Mouse (Mus musculus): ENCODE results near the gene Dph7. TPM values are rescaled to one million over a fixed set of nuclear protein-coding genes. Genes with fewer than 3 reads are reported as not detected.
"Not testable (repeated sequence)": the region's sequence is repeated elsewhere in the genome, so short reads cannot be mapped to it uniquely, and the experiment has no call there.

The Dph7 gene
- polyA plus RNA-seq, 1 experiment from 2014 or later, result 17.2 TPM

DNA sequence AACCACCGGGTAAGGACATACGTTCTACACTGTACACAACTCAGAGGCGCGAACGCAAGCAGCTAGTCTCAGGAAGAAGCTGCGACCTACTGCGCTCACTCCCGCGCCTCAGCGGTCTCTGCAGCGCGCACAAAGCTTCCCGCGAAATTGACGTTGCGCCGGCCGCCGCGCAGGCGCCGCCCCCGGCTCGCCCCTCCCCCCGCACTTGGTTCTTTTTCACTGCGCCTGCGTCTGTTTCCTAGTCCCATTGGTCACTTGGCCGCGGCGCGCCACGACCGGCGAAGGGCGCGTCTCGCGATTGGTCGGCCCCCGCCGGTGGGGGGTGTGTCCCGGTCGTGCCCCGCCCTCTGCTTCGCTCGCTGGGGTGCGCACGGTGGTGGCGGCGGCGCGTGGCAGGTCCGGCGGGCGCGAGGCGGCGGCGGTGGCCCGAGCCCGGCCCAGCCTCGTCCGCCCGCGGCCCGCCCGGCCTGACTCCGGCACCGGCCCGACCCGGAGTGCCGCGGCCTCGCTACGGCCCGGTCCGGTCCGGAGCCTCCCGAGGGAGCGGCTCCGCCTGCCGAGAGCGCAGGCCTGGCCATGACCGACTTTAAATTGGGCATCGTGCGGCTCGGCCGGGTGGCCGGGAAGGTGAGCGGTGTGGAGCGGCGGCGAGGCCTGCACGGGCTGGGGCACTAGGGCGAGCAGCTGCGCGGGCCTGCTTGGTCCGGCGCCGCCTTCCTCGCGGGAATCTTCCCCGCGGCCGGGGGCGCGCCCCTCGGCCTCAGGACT lies 12.6 kb upstream of the Dph7 start, which contains the start of gene Zmynd19:
Gene Zmynd19 (plus strand): TSS at position 372 of the 768 bp plus-strand sequence.
- peak; percentile 99 for ATAC-seq (replicated peaks; ENCODE audit: insufficient number of reproducible peaks, low FRiP score, low TSS enrichment)
- H3K9ac ChIP-seq (ENCODE audit: low read depth, low read length), result peak within 1 kb of the TSS; percentile 94
- H3K27ac ChIP-seq (ENCODE audit: low read depth, low read length), result no peak within 1 kb of the TSS
- peak within 1 kb of the TSS; percentile 98 for H3K4me3 ChIP-seq (ENCODE audit: low read depth, low read length)
- peaks cover 20% of the 10 kb centered on the region for H3K36me3 ChIP-seq (ENCODE audit: control insufficient read depth, insufficient read depth, low read length)
- peak within 1 kb of the TSS; percentile 95 for H3K4me2 ChIP-seq
- H3K4me1 ChIP-seq (ENCODE audit: control insufficient read depth, insufficient read depth, low read length), result peaks cover 6% of the 10 kb centered on the region
- H3K27me3 ChIP-seq (ENCODE audit: control insufficient read depth, insufficient read depth, low read length), result no peaks in the 10 kb centered on the region
- under 1% methylated on average over 107 of the region's 108 CpGs for WGBS (ENCODE audit: insufficient replicate concordance)
- no peaks in the 10 kb centered on the region for H3K9me3 ChIP-seq (replicated peaks; ENCODE audit: control insufficient read depth, low read length)

DNA sequence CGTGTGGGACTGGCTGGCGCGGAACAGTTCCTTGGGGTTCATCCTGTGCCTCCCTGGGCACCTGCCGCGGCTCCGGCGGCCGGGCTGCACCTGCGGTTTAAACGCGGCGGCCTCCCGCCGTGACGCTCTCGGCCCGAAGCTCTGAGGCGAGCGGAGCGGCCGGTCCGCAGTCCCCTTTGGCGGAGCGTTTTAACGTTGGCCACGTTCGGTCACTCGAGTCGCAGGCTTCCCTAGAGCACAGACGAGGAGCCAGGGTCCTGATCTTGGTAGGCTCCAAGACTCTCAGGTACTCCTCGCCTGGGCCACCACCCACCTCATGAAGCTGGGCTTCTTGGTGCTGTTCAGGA lies 12.0 kb upstream of the Dph7 start:
- Histone ChIP-seq H3K4me3 (ENCODE audit: low read depth, low read length) (peak overlapping the region; percentile 98), H3K4me1 (ENCODE audit: control insufficient read depth, insufficient read depth, low read length) (peaks cover 6% of the 10 kb centered on the region), H3K27ac (ENCODE audit: low read depth, low read length) (no peak overlapping the region), H3K36me3 (ENCODE audit: control insufficient read depth, insufficient read depth, low read length) (peaks cover 23% of the 10 kb centered on the region), H3K27me3 (ENCODE audit: control insufficient read depth, insufficient read depth, low read length) (no peaks in the 10 kb centered on the region), H3K9me3 (replicated peaks; ENCODE audit: control insufficient read depth, low read length) (no peaks in the 10 kb centered on the region), H3K9ac (ENCODE audit: low read depth, low read length) (peak overlapping the region; percentile 94), H3K4me2 (peak overlapping the region; percentile 95)
- WGBS (ENCODE audit: insufficient replicate concordance), result under 1% methylated on average over 31 of the region's 31 CpGs
- peak; percentile 21 for ATAC-seq (replicated peaks; ENCODE audit: insufficient number of reproducible peaks, low FRiP score, low TSS enrichment)

DNA sequence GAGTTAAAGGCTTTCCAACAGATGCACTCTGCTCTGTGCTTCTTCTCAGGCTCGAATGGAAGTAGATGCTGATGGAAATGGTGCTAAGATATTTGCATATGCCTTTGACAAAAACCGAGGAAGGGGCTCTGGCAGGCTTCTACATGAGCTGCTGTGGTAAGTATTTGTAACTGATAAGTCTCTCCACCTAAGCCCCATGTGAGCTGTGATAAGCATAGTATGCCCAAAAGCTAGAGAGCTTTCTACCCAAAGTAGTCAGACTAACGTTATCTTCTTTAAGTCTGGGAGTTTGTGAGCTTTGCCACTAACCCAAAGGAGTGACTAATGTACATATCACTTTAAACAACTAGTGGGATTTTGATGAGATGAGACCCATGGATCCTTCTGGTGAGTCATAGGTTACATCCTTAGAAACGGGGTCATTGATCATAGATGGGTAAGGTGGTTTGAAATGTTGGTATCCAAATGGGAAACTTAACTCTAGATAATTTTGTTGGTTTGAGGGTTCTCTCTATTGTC lies 9.6 kb upstream of the Dph7 start:
- Histone ChIP-seq H3K27ac (ENCODE audit: low read depth, low read length) (no peak overlapping the region), H3K4me2 (no peak overlapping the region), H3K9ac (ENCODE audit: low read depth, low read length) (no peak overlapping the region), H3K9me3 (replicated peaks; ENCODE audit: control insufficient read depth, low read length) (no peaks in the 10 kb centered on the region), H3K27me3 (ENCODE audit: control insufficient read depth, insufficient read depth, low read length) (no peaks in the 10 kb centered on the region), H3K4me3 (ENCODE audit: low read depth, low read length) (no peak overlapping the region), H3K36me3 (ENCODE audit: control insufficient read depth, insufficient read depth, low read length) (peaks cover 26% of the 10 kb centered on the region), H3K4me1 (ENCODE audit: control insufficient read depth, insufficient read depth, low read length) (peaks cover 6% of the 10 kb centered on the region)
- ATAC-seq (replicated peaks; ENCODE audit: insufficient number of reproducible peaks, low FRiP score, low TSS enrichment), result no peak
- WGBS (ENCODE audit: insufficient replicate concordance), result 71% methylated on average over 4 of the region's 4 CpGs

DNA sequence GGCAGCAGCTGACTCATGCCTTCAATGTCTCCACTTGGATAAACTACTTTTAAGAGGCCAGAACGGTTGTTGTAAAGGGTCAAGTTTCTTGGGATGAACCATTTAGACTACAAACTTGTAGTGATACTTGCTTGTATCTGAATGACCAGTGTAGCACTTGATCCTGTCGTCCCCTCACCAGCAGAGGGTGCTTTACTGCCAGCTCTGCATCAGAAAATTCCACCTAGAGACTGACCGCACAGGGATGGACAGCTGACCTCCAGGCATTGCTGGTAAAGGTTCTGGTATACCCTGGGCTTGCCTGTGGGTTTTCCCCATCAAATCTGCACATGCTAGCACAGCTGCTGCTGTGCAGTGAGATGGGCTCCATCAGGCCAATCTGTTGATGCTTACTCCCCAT lies 1.3 kb upstream of the Dph7 start:
- H3K4me3 ChIP-seq (ENCODE audit: low read depth, low read length), result no peak overlapping the region
- no peak overlapping the region for H3K27ac ChIP-seq (ENCODE audit: low read depth, low read length)
- no peaks in the 10 kb centered on the region for H3K9me3 ChIP-seq (replicated peaks; ENCODE audit: control insufficient read depth, low read length)
- H3K4me1 ChIP-seq (ENCODE audit: control insufficient read depth, insufficient read depth, low read length), result peaks cover 6% of the 10 kb centered on the region; the same call in 1 of the 2 replicates
- no peaks in the 10 kb centered on the region for H3K27me3 ChIP-seq (ENCODE audit: control insufficient read depth, insufficient read depth, low read length)
- ATAC-seq (replicated peaks; ENCODE audit: insufficient number of reproducible peaks, low FRiP score, low TSS enrichment), result no peak
- no peak overlapping the region for H3K4me2 ChIP-seq
- WGBS (ENCODE audit: insufficient replicate concordance), result 32% methylated on average over 3 of the region's 3 CpGs
- no peak overlapping the region for H3K9ac ChIP-seq (ENCODE audit: low read depth, low read length)
- peaks cover 11% of the 10 kb centered on the region for H3K36me3 ChIP-seq (ENCODE audit: control insufficient read depth, insufficient read depth, low read length)

DNA sequence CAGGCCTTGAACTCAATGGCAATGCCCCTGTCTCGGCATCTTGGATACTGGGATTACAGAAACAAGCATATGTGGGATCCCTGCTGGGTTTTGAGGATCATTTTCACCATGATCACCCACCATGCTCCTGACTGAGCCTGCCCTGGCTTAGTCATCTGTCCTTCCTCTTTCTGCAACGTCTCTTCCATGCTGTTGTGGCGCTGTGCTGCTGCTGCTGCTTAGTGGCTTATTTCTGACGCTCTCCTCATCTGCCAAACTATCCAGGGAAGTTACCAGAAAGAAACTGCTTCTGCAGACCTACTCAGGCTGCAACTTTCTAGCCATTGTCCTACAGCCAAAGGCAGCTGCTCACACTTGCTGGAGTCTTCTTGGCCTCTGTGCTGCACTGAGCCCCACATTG lies 8.2 kb downstream of the Dph7 start:
- no peak overlapping the region for H3K4me3 ChIP-seq (ENCODE audit: low read depth, low read length)
- ATAC-seq (replicated peaks; ENCODE audit: insufficient number of reproducible peaks, low FRiP score, low TSS enrichment), result no peak
- H3K9ac ChIP-seq (ENCODE audit: low read depth, low read length), result no peak overlapping the region
- H3K27ac ChIP-seq (ENCODE audit: low read depth, low read length), result no peak overlapping the region
- H3K9me3 ChIP-seq (replicated peaks; ENCODE audit: control insufficient read depth, low read length), result no peaks in the 10 kb centered on the region
- 81% methylated on average over 4 of the region's 4 CpGs for WGBS (ENCODE audit: insufficient replicate concordance)
- peaks cover 30% of the 10 kb centered on the region for H3K36me3 ChIP-seq (ENCODE audit: control insufficient read depth, insufficient read depth, low read length)
- peaks cover 11% of the 10 kb centered on the region for H3K4me1 ChIP-seq (ENCODE audit: control insufficient read depth, insufficient read depth, low read length)
- no peaks in the 10 kb centered on the region for H3K27me3 ChIP-seq (ENCODE audit: control insufficient read depth, insufficient read depth, low read length)
- H3K4me2 ChIP-seq, result no peak overlapping the region

DNA sequence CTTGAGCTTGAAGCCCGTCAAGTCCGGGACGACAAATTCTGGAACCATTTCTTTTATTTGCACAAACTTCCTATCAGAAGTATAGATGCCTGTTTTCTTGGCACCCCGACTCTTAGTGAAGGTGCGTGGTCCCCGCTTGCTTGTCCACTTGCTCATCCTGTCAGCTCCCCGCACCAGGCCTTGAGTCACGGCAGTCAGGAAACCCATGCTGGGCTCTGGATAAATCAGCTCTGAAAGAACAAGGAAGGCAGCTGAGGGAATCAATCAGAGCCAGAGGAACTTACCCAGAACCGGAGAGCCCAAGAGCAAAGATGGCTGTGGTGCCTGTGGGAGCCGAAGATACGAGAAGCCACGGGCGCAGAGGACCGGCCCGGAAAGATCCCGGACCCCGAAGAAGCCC lies 12.3 kb downstream of the Dph7 start:
- H3K27ac ChIP-seq (ENCODE audit: low read depth, low read length), result peak overlapping the region; percentile 85
- WGBS (ENCODE audit: insufficient replicate concordance), result under 1% methylated on average over 17 of the region's 17 CpGs
- not testable (repeated sequence) for ATAC-seq (replicated peaks; ENCODE audit: insufficient number of reproducible peaks, low FRiP score, low TSS enrichment); H3K27me3 ChIP-seq (ENCODE audit: control insufficient read depth, insufficient read depth, low read length); H3K9me3 ChIP-seq (replicated peaks; ENCODE audit: control insufficient read depth, low read length)
- H3K9ac ChIP-seq (ENCODE audit: low read depth, low read length), result peak overlapping the region; percentile 74
- H3K4me3 ChIP-seq (ENCODE audit: low read depth, low read length), result peak overlapping the region; percentile 83
- peak overlapping the region; percentile 99 for H3K4me2 ChIP-seq
- peaks cover 17% of the 10 kb centered on the region for H3K36me3 ChIP-seq (ENCODE audit: control insufficient read depth, insufficient read depth, low read length)
- H3K4me1 ChIP-seq (ENCODE audit: control insufficient read depth, insufficient read depth, low read length), result peaks cover 11% of the 10 kb centered on the region

DNA sequence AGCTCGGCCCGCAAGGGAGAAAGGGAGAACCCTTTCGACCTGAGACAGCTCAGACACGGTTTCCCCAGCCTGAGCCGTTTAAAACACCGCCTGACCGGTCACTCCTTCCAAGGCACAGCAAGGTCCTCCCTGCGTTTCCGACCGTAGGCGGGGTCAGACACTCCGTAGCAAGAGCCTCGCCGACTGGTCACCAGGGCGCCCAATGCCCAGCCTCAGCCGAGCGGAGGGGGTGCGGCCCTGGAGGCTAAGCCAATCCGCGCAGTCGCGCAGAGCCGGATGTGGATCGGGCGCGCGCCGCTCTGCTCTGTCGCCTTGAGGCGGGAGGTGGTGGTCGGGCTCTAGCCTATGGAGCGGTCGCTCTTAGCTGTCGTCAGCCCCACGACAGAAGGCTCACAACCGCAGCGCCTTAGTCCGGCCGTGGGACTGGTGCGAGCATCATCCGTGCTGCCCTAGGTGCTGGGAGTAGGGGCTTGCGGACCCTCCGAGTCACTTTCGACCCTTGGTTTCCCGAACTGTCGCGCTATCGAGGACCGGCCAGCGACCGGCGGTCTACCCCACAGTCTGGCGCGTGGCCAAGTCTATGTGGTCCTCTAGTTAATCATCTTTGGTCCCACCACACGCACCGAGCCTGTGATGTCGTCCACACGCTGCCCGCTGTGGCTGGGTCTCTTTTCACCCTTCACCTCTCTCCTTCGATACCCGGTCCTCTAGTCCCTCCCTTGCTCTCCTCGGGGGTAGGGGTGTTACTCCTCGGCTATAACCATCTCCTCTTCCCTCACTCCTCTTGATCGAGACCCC lies 12.9 kb downstream of the Dph7 start, which contains the start of gene Mrpl41:
Gene Mrpl41 (minus strand): TSS at position 193 of the 798 bp plus-strand sequence.
- ATAC-seq (replicated peaks; ENCODE audit: insufficient number of reproducible peaks, low FRiP score, low TSS enrichment), result peak; percentile 97

DNA sequence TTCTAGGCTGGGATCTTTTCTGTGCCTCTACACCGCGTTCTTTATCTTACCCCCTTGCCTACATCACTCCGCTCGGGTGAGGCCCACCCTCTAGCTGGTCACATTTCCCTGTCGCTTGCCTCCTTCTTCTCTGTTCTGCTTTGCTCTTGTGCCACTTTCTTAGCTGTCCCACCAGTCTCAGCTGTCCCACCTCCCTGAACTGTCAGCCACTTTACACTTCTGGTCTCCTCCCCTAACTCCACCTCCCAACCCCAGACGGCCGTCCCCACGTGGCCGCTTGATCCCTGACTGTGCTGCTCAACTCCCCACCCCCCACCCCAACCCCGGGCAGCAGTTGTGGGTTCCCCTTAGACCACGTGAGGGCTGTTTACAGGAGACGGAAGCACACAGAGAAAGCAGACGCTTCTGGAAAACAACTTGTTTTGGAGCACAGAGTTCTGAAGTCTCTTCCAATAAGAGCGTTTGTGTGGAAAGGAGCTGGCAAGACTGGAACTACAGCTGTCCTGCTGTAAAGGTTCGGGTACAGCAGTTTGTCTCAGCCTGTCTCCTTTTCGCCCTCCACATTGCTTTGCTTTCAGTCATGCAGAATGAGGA lies 13.6 kb downstream of the Dph7 start, which contains the start of gene Pnpla7:
Gene Pnpla7 (plus strand): TSS at position 330 of the 594 bp plus-strand sequence.
- ATAC-seq (replicated peaks; ENCODE audit: insufficient number of reproducible peaks, low FRiP score, low TSS enrichment), result peak; percentile 78
- H3K36me3 ChIP-seq (ENCODE audit: control insufficient read depth, insufficient read depth, low read length), result peaks cover 9% of the 10 kb centered on the region
- under 1% methylated on average over 16 of the region's 16 CpGs for WGBS (ENCODE audit: insufficient replicate concordance)

More for the DNA sequence above, 12.9 kb downstream of the Dph7 start, which contains the start of gene Mrpl41:
- Histone ChIP-seq H3K27me3 (ENCODE audit: control insufficient read depth, insufficient read depth, low read length) (no peaks in the 10 kb centered on the region), H3K4me1 (ENCODE audit: control insufficient read depth, insufficient read depth, low read length) (peaks cover 11% of the 10 kb centered on the region), H3K36me3 (ENCODE audit: control insufficient read depth, insufficient read depth, low read length) (peaks cover 12% of the 10 kb centered on the region), H3K4me2 (peak within 1 kb of the TSS; percentile 99), H3K9me3 (replicated peaks; ENCODE audit: control insufficient read depth, low read length) (no peaks in the 10 kb centered on the region), H3K27ac (ENCODE audit: low read depth, low read length) (peak within 1 kb of the TSS; percentile 95), H3K4me3 (ENCODE audit: low read depth, low read length) (peak within 1 kb of the TSS; percentile 83), H3K9ac (ENCODE audit: low read depth, low read length) (peak within 1 kb of the TSS; percentile 74)
- WGBS (ENCODE audit: insufficient replicate concordance), result under 1% methylated on average over 64 of the region's 64 CpGs

More for the DNA sequence above, 13.6 kb downstream of the Dph7 start, which contains the start of gene Pnpla7:
- Histone ChIP-seq H3K27ac (ENCODE audit: low read depth, low read length) (peak within 1 kb of the TSS; percentile 95), H3K9me3 (replicated peaks; ENCODE audit: control insufficient read depth, low read length) (no peaks in the 10 kb centered on the region), H3K9ac (ENCODE audit: low read depth, low read length) (peak within 1 kb of the TSS; percentile 74), H3K4me1 (ENCODE audit: control insufficient read depth, insufficient read depth, low read length) (peaks cover 11% of the 10 kb centered on the region), H3K27me3 (ENCODE audit: control insufficient read depth, insufficient read depth, low read length) (no peaks in the 10 kb centered on the region), H3K4me2 (peak within 1 kb of the TSS; percentile 99), H3K4me3 (ENCODE audit: low read depth, low read length) (peak within 1 kb of the TSS; percentile 83)
